Mouse (Mus musculus): ENCODE data around the gene Med27. TPM values are rescaled to one million over a fixed set of nuclear protein-coding genes. Genes with fewer than 3 reads are reported as not detected.

Gene Med27
- polyA plus RNA-seq, 1 experiment from 2014 or later = 53.3 TPM

GRCm38 (mm10) chr2:29565570-29566433 lies 219.2 kb downstream of the Med27 start:
- WGBS = 5% methylated on average over 17 of the region's 17 CpGs
- no peaks in the 10 kb centered on the region for H3K9me3 ChIP-seq (replicated peaks)
- no peak overlapping the region for H3K27ac ChIP-seq
- no peak for ATAC-seq (replicated peaks; ENCODE audit: low FRiP score)
- no peak overlapping the region for H3K4me2 ChIP-seq
- no peaks in the 10 kb centered on the region for H3K27me3 ChIP-seq
- H3K4me1 ChIP-seq = peaks cover 7% of the 10 kb centered on the region
- H3K4me3 ChIP-seq (replicated peaks) = no peak overlapping the region
- no peak overlapping the region for H3K9ac ChIP-seq
- no peaks in the 10 kb centered on the region for H3K36me3 ChIP-seq

DNA sequence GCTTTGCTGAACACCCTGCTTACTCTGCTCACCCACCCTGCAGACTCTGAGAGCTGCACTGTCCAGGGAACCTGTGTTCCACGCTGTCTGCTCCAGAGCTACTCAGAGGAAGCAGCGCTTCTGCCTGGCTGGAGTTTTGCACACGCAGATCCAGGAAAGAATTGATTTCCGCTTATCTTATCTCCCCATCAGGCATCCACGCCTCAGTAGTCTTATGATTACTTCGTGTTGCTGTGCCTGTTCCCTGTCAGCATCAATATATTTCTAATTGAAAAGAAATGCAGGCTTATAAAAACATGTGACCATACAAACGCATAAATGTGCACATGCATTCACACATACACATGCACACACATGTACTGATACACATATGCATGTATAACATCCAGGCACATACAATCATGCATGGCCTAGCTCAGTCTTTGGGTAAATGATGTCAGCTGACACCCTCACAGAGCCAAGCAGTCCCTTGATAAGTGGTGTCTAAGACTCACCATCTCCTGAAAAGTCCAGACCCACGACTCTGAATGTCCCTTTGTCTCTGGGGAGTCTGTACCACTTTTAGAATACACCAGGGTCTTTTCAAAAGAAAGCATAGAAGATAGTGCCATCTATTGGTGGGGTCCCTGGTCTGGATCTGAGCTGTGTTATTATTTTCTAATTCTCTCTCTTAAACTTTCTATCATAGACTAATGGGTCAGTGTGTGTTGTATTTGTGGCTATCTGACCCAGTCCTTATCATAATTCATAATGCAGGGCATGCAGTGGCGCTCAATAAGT lies 225.5 kb downstream of the Med27 start:
- no peaks in the 10 kb centered on the region for H3K36me3 ChIP-seq
- no peak for ATAC-seq (replicated peaks; ENCODE audit: low FRiP score)
- no peaks in the 10 kb centered on the region for H3K27me3 ChIP-seq
- H3K4me1 ChIP-seq = no peaks in the 10 kb centered on the region; the same call in 1 of the 2 replicates
- H3K27ac ChIP-seq = no peak overlapping the region
- H3K9ac ChIP-seq = no peak overlapping the region
- no peak overlapping the region for H3K4me3 ChIP-seq (replicated peaks)
- 70% methylated on average over 9 of the region's 9 CpGs for WGBS
- no peak overlapping the region for H3K4me2 ChIP-seq
- no peaks in the 10 kb centered on the region for H3K9me3 ChIP-seq (replicated peaks)

DNA sequence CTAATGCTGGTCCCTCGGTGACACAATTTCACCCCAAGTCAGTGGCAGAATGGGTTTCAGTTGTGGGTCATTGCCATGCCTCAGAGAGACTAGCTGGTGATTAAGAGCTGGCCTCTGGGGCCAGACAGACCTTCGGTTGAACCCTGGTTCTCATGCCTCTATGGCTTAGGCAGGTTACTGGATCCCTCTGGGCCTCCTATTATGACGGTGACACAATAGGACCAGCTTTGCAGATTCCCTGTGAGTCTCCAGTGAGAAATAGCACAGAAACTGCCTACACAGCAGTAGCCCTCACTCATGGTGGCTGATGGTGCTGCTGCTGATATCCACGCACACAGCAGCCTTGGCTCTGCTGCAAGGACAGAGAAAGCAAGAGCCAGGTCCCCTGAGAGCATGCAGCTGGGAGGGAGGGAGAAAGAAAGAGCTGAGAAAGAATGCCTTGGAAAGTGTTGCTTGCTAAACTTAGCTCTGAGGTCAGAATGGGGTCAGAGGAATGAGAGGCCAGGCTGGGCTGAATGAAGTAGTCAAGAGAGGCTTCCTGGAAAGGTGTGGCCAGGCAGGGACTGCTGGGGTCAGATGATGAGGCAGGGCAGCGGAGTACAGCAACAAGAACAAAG lies 226.3 kb downstream of the Med27 start:
- no peak overlapping the region for H3K9ac ChIP-seq
- WGBS = 63% methylated on average over 5 of the region's 5 CpGs
- H3K9me3 ChIP-seq (replicated peaks) = no peaks in the 10 kb centered on the region
- no peak overlapping the region for H3K4me3 ChIP-seq (replicated peaks)
- ATAC-seq (replicated peaks; ENCODE audit: low FRiP score) = no peak
- no peaks in the 10 kb centered on the region; the same call in 1 of the 2 replicates for H3K4me1 ChIP-seq
- no peaks in the 10 kb centered on the region for H3K36me3 ChIP-seq
- no peak overlapping the region for H3K27ac ChIP-seq
- no peak overlapping the region for H3K4me2 ChIP-seq
- no peaks in the 10 kb centered on the region for H3K27me3 ChIP-seq

DNA sequence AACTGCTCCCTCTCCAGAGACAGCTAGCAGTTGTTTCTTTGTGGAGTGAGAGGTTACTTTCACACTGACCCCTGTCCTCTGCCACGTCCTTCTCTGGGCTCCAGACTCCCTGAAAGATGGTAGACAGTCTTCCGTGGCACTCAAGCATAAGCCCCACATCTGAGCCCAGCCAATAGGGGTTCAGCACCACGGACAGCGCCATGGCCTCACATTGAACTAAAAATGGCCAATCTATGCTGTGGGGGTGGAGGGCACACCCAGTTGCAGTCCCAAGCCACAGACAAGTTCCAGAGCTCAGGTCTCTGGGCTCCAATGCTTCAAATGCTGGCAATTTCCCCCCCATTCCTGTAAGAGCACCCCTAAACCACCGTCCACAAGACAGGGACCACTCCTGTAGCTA lies 227.0 kb downstream of the Med27 start:
- no peak overlapping the region for H3K4me3 ChIP-seq (replicated peaks)
- ATAC-seq (replicated peaks; ENCODE audit: low FRiP score) = no peak
- no peaks in the 10 kb centered on the region for H3K9me3 ChIP-seq (replicated peaks)
- no peaks in the 10 kb centered on the region; the same call in 1 of the 2 replicates for H3K4me1 ChIP-seq
- no peaks in the 10 kb centered on the region for H3K27me3 ChIP-seq
- H3K4me2 ChIP-seq = no peak overlapping the region
- H3K27ac ChIP-seq = no peak overlapping the region
- no peaks in the 10 kb centered on the region for H3K36me3 ChIP-seq
- 12% methylated on average over 5 of the region's 5 CpGs for WGBS
- H3K9ac ChIP-seq = no peak overlapping the region

DNA sequence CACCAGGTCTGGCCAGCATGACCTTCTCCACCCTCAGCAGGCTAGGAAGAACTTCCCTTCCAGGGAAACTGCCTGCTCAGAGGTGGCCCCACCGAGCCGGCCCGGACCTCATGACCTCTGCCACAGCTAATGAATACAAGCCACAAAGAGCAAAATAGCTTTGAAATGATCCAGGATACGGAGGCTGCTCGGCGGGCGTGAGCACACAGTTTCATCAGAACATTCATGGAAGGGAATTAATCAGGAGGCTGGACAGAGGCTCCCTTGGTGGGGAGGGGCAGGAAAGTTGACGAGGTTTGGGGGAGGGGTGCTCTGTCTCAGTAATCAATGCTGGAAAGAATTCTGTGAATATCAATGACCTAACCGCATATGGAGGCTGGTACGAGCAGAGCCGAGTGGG lies 227.6 kb downstream of the Med27 start:
- no peaks in the 10 kb centered on the region for H3K36me3 ChIP-seq
- H3K27ac ChIP-seq = no peak overlapping the region
- H3K9ac ChIP-seq = no peak overlapping the region
- H3K4me3 ChIP-seq (replicated peaks) = no peak overlapping the region
- ATAC-seq (replicated peaks; ENCODE audit: low FRiP score) = no peak
- H3K4me1 ChIP-seq = no peaks in the 10 kb centered on the region; the same call in 1 of the 2 replicates
- no peak overlapping the region for H3K4me2 ChIP-seq
- 35% methylated on average over 11 of the region's 11 CpGs for whole genome bisulfite sequencing
- H3K27me3 ChIP-seq = peaks cover under 1% of the 10 kb centered on the region; the same call in 1 of the 2 replicates
- H3K9me3 ChIP-seq (replicated peaks) = no peaks in the 10 kb centered on the region

Small RNAs within 50 kb of the gene (microRNA-seq; reads per million reads assigned to microRNA genes)
- gene Mir133c = not detected

Other genes starting within 250 kb of the Med27 start
- gene Setx, start 222.6 kb upstream of the Med27 start, polyA plus RNA-seq (2015; fragmentation: Nextera tagmentation; extraction: Ambion mirVana) = 8.2 and 11.7 TPM in 2 replicates
- gene Ntng2, start 93.8 kb upstream of the Med27 start, polyA plus RNA-seq (2015; fragmentation: Nextera tagmentation; extraction: Ambion mirVana) = 3.9 and 4.1 TPM in 2 replicates

Data from kidney, embryonic 15.5 days (tissue).